8 mouse cellular contexts compared by ENCODE assay signal in the genomic region with DNA sequence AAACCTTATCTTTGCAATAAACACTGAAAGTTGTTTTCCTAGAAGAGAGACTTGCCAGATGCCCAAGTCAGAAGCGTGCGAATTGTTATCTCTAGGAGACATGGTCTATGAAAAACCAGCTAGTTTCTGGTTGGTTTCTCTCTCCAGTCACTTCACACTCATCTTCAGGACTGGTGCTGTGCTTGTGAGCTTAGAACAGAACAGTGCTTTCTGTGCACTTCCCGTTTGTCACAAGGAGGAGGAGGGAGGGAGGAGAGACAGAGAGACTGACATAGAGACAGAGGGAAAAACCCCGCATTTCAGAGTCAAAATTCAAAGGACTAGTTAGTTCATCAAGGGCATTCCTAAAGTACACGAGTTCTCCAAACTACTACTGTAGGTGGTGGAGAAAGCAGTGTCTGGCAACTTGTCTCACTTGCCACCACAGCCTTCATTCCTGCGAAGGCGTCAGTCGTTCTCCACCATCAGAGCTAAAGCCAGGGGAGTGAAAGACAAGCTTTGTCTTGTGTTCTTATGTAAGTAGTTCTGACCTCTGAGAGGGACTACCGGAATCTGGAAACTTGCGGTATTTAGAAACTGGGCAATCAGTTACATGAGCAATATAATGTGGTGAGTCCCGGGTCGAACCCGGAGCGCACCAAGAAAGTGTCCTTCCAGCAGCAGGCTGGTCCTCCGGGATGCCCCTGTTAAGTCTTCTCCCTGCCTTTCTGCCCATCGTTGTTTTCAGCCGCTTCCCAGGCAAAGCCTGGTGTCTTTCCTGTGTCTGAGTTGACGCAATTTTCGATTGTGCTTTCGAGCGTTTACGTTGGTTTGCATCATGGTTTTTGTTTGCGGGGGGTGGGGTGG.
A peak's percentile ranks its signal among the peaks of the same experiment; 100 is the strongest.
DNase-seq lines count a peak whose midpoint lies in the region; ATAC-seq lines count a peak whose summit lies in the region.

No protein-coding gene starts in this region.

- ATAC-seq in embryonic facial prominence, embryonic 15.5 days (ENCODE audit: insufficient number of reproducible peaks, low FRiP score, low TSS enrichment, low read depth) = no peak
- ATAC-seq in limb, embryonic 11.5 days (ENCODE audit: insufficient number of reproducible peaks, low FRiP score, low TSS enrichment, low read depth) = no peak

- H3K4me1 ChIP-seq in embryonic facial prominence, embryonic 15.5 days = peaks cover 18% of the 10 kb centered on the region
- H3K4me1 ChIP-seq in limb, embryonic 11.5 days (ENCODE audit: control insufficient read depth, insufficient read depth, low read length) = peaks cover 9% of the 10 kb centered on the region; the same call in 1 of the 2 replicates
- peaks cover 36% of the 10 kb centered on the region for H3K4me1 ChIP-seq in midbrain, embryonic 10.5 days

- H3K9me3 ChIP-seq in embryonic facial prominence, embryonic 15.5 days (replicated peaks) = no peaks in the 10 kb centered on the region
- no peaks in the 10 kb centered on the region; the same call in 1 of the 2 replicates for H3K9me3 ChIP-seq in limb, embryonic 11.5 days (ENCODE audit: control insufficient read depth, low read length)
- H3K9me3 ChIP-seq in midbrain, embryonic 10.5 days (replicated peaks) = peaks cover 4% of the 10 kb centered on the region; the same call in 1 of the 2 replicates

- no peaks in the 10 kb centered on the region for H3K27me3 ChIP-seq in embryonic facial prominence, embryonic 15.5 days
- H3K27me3 ChIP-seq in limb, embryonic 11.5 days (ENCODE audit: control insufficient read depth, insufficient read depth, low read length) = no peaks in the 10 kb centered on the region
- peaks cover 50% of the 10 kb centered on the region for H3K27me3 ChIP-seq in midbrain, embryonic 10.5 days (ENCODE audit: low read depth, poor library complexity, severe bottlenecking)
- H3K27me3 ChIP-seq in splenic B cell, adult 2 months (ENCODE audit: control insufficient read depth, insufficient read depth, low read length, poor library complexity, severe bottlenecking) = no peaks in the 10 kb centered on the region

- peak overlapping the region; percentile 12 for H3K9ac ChIP-seq in embryonic facial prominence, embryonic 15.5 days
- H3K9ac ChIP-seq in limb, embryonic 11.5 days (ENCODE audit: low read length) = peak overlapping the region; percentile 73

- H3K36me3 ChIP-seq in embryonic facial prominence, embryonic 15.5 days = no peaks in the 10 kb centered on the region
- no peaks in the 10 kb centered on the region for H3K36me3 ChIP-seq in limb, embryonic 11.5 days (ENCODE audit: control insufficient read depth, insufficient read depth, low read length)
- H3K36me3 ChIP-seq in midbrain, embryonic 10.5 days = peaks cover 3% of the 10 kb centered on the region; the same call in 1 of the 2 replicates
- no peaks in the 10 kb centered on the region for H3K36me3 ChIP-seq in splenic B cell, adult 2 months (ENCODE audit: control insufficient read depth, insufficient read depth, low read length, poor library complexity, severe bottlenecking)

- intact Hi-C loops in heart, postnatal 25 days (cut with DNase I) = loop anchor here (2.0 to 5.0 kb wide), 2 partner anchors 60 to 64 kb away; partner anchors contain the start of gene Aff1

- H3K27ac ChIP-seq in embryonic facial prominence, embryonic 15.5 days (replicated peaks) = peak overlapping the region; percentile 97
- 0 out of 2 replicates have a peak overlapping the region, but pooled peaks have one; percentile 70 for H3K27ac ChIP-seq in limb, embryonic 11.5 days (replicated peaks; ENCODE audit: low read depth, low read length)
- H3K27ac ChIP-seq in midbrain, embryonic 10.5 days (replicated peaks) = peak overlapping the region; percentile 97

- WGBS in embryonic facial prominence, embryonic 15.5 days = 3% methylated on average over 23 of the region's 23 CpGs
- 3% methylated on average over 23 of the region's 23 CpGs for WGBS in limb, embryonic 11.5 days
- 4% methylated on average over 23 of the region's 23 CpGs for WGBS in midbrain, embryonic 10.5 days

- H3K4me2 ChIP-seq in embryonic facial prominence, embryonic 15.5 days (replicated peaks) = peak overlapping the region; percentile 62
- H3K4me2 ChIP-seq in limb, embryonic 11.5 days (ENCODE audit: low read depth, severe bottlenecking) = peak overlapping the region; percentile 84

- DNase-seq in adrenal gland, adult (ENCODE audit: inconsistent age in 2 of 2, low spot score in 1 of 2) = peak; percentile 76 to 93
- DNase-seq in adrenal gland, postnatal 4 days (ENCODE audit: low spot score in 2 of 2) = no peak
- DNase-seq in adrenal gland, postnatal 10 days = peak; percentile 69
- DNase-seq in heart, postnatal 25 days (ENCODE audit: low spot score) = peak; percentile 29
- DNase-seq in limb, embryonic 11.5 days (ENCODE audit: low spot score) = peak; percentile 57
- DNase-seq in midbrain, embryonic 10.5 days (ENCODE audit: low spot score) = peak; percentile 57
- peak; percentile 87 for DNase-seq in splenic B cell, adult 2 months (ENCODE audit: low read depth, low spot score)

- H3K4me3 ChIP-seq in embryonic facial prominence, embryonic 15.5 days (replicated peaks) = peak overlapping the region; percentile 77
- peak overlapping the region; percentile 78 for H3K4me3 ChIP-seq in limb, embryonic 11.5 days (ENCODE audit: low read depth, low read length)
- H3K4me3 ChIP-seq in midbrain, embryonic 10.5 days = peak overlapping the region; percentile 81

Comparison
In these comparisons a context has a peak if more than half of its experiments do, and no peak if none do; other contexts are left out.
1. DNase-seq: peak in adrenal gland, adult (2 of 2), adrenal gland, postnatal 10 days (single experiment), heart, postnatal 25 days (single experiment), limb, embryonic 11.5 days (single experiment), midbrain, embryonic 10.5 days (single experiment) and splenic B cell, adult 2 months (single experiment); none in adrenal gland, postnatal 4 days (0 of 2).
2. Peak in every context shown above with its lines, with median percentiles within 50 percentile points of each other: H3K27ac ChIP-seq and H3K4me3 ChIP-seq.